Comparison of ENCODE assay signal across 9 mouse cellular contexts in the genomic region with DNA sequence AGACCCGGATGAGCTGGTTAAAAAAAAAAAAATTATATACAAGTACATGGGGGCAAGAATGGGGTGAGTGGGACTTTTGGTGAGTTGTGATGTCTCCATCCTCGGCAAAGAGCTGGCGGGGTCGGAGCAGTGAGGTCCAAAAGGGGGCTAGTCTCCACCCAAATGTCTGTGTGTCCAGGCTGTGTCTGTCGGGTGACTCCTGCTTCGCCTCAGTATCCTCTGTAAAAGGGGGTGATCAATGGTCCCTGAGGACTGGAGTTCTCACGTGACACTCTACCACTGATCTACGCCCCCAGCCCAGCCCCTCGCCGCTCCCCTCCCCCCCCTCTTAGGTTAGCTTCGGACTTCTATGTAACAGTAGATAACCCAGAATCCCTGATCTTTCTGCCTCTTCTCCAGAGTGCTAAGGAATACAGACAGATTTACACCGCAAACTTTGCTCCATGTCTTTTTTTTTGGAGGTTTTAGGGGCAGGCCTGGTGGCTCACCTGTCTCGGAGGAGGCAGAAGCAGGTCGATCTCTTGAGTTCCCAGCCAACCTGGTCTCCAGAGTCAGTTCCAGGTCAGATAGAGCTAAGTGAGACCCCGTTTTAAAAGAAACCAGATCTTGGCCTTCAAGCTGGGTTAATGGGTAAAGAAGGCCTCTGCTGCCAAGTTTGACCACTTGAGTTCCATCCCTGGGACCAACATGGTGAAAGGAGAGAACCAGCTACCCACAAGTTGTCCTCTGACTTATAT. TPM values are rescaled to one million over a fixed set of nuclear protein-coding genes. Genes with fewer than 3 reads are reported as not detected.
DNase-seq lines count a peak whose midpoint lies in the region; ATAC-seq and TF ChIP-seq lines count a peak whose summit lies in the region.
"Had no signal": no experiment of that assay in that cellular context is flagged by ENCODE, and none has a peak within 500 bp of the region (broad histone marks: within the 10 kb centered on the region; RNA-seq: fewer than 3 reads in every experiment).

No protein-coding gene starts in this region.

- no peak for TF ChIP-seq CTCF in kidney, postnatal 0 days (IDR thresholded peaks at IDR 0.05; ENCODE audit: low read depth)
- TF ChIP-seq CTCF in hindbrain, postnatal 0 days (IDR thresholded peaks at IDR 0.05; ENCODE audit: low read depth): no peak
- no peak for TF ChIP-seq CTCF in midbrain, postnatal 0 days (IDR thresholded peaks at IDR 0.05)
- TF ChIP-seq CTCF in lung, adult 2 months (IDR thresholded peaks at IDR 0.05; ENCODE audit: insufficient read depth, low read length): no peak

- peak overlapping the region; percentile 60; the same call in 1 of the 2 replicates for H3K9ac ChIP-seq in kidney, postnatal 0 days (ENCODE audit: low read depth, low read length)
- peak overlapping the region; percentile 60 for H3K9ac ChIP-seq in embryonic facial prominence, embryonic 12.5 days
- H3K9ac ChIP-seq in hindbrain, postnatal 0 days (replicated peaks; ENCODE audit: low read length): peak overlapping the region; percentile 58
- peak overlapping the region; percentile 71; the same call in 1 of the 2 replicates for H3K9ac ChIP-seq in midbrain, postnatal 0 days (replicated peaks; ENCODE audit: low read length, poor library complexity, severe bottlenecking)

- H3K36me3 ChIP-seq in kidney, postnatal 0 days (ENCODE audit: insufficient read depth, low read length): peaks cover 19% of the 10 kb centered on the region
- H3K36me3 ChIP-seq in embryonic facial prominence, embryonic 12.5 days: peaks cover 24% of the 10 kb centered on the region
- H3K36me3 ChIP-seq in hindbrain, postnatal 0 days (ENCODE audit: insufficient read depth, low read length): peaks cover 23% of the 10 kb centered on the region
- H3K36me3 ChIP-seq in midbrain, postnatal 0 days (ENCODE audit: insufficient read depth, low read length): peaks cover 16% of the 10 kb centered on the region

- no peak for TF ChIP-seq POLR2A in lung, adult 2 months (IDR thresholded peaks at IDR 0.05; ENCODE audit: borderline replicate concordance, extremely low read depth, low read depth, low read length)

- H3K27me3 ChIP-seq in kidney, postnatal 0 days (ENCODE audit: insufficient read depth, low read length): no peaks in the 10 kb centered on the region
- peaks cover 6% of the 10 kb centered on the region; the same call in 1 of the 2 replicates for H3K27me3 ChIP-seq in embryonic facial prominence, embryonic 12.5 days
- H3K27me3 ChIP-seq in hindbrain, postnatal 0 days (ENCODE audit: insufficient read depth, low read length): no peaks in the 10 kb centered on the region
- H3K27me3 ChIP-seq in midbrain, postnatal 0 days (ENCODE audit: insufficient read depth, low read length): no peaks in the 10 kb centered on the region

- 58% methylated on average over 15 of the region's 15 CpGs for WGBS in kidney, postnatal 0 days
- 51% methylated on average over 15 of the region's 15 CpGs for WGBS in embryonic facial prominence, embryonic 12.5 days
- WGBS in hindbrain, postnatal 0 days: 57% methylated on average over 15 of the region's 15 CpGs
- 63% methylated on average over 15 of the region's 15 CpGs for WGBS in midbrain, postnatal 0 days
- WGBS in lung, adult 2 months: 71% methylated on average over 15 of the region's 15 CpGs

- peak overlapping the region; percentile 90 for H3K27ac ChIP-seq in kidney, postnatal 0 days
- peak overlapping the region; percentile 92 for H3K27ac ChIP-seq in embryonic facial prominence, embryonic 12.5 days
- H3K27ac ChIP-seq in hindbrain, postnatal 0 days: peak overlapping the region; percentile 92
- 0 out of 2 replicates have a peak overlapping the region, but pooled peaks have one; percentile 92 for H3K27ac ChIP-seq in midbrain, postnatal 0 days (ENCODE audit: low read depth, low read length)

- no peak for ATAC-seq in kidney, postnatal 0 days (replicated peaks; ENCODE audit: low FRiP score, low read depth)
- ATAC-seq in embryonic facial prominence, embryonic 12.5 days (ENCODE audit: insufficient number of reproducible peaks, insufficient read depth, low FRiP score, low TSS enrichment): no peak
- no peak for ATAC-seq in hindbrain, postnatal 0 days
- no peak for ATAC-seq in midbrain, postnatal 0 days (ENCODE audit: low FRiP score)

- peak overlapping the region; percentile 64 for H3K4me2 ChIP-seq in kidney, postnatal 0 days (ENCODE audit: low read length)
- peak overlapping the region; percentile 62 for H3K4me2 ChIP-seq in embryonic facial prominence, embryonic 12.5 days (replicated peaks)
- H3K4me2 ChIP-seq in hindbrain, postnatal 0 days (ENCODE audit: low read depth, low read length): peak overlapping the region; percentile 60
- peak overlapping the region; percentile 58 for H3K4me2 ChIP-seq in midbrain, postnatal 0 days (ENCODE audit: low read depth, low read length, poor library complexity, severe bottlenecking)

- DNase-seq in kidney, postnatal 0 days (ENCODE audit: low spot score): no peak
- no peak for DNase-seq in kidney, postnatal 10 days
- DNase-seq in hindbrain, postnatal 0 days (ENCODE audit: low spot score): no peak
- DNase-seq in midbrain, postnatal 0 days (ENCODE audit: low spot score): no peak
- no peak for DNase-seq in right cerebral cortex, postnatal 14 days
- DNase-seq in lung, adult 2 months: no peak
- no peak for DNase-seq in urinary bladder, postnatal 10 days (ENCODE audit: low spot score)
- DNase-seq: layer of hippocampus, postnatal 36 days had no signal

- peaks cover 32% of the 10 kb centered on the region for H3K4me1 ChIP-seq in kidney, postnatal 0 days (replicated peaks; ENCODE audit: insufficient read depth, low read length)
- H3K4me1 ChIP-seq in embryonic facial prominence, embryonic 12.5 days: peaks cover 26% of the 10 kb centered on the region
- H3K4me1 ChIP-seq in hindbrain, postnatal 0 days (ENCODE audit: insufficient read depth, low read length): 0 out of 2 replicates have a peak, but pooled peaks cover 8% of the 10 kb centered on the region
- peaks cover 6% of the 10 kb centered on the region; the same call in 1 of the 2 replicates for H3K4me1 ChIP-seq in midbrain, postnatal 0 days (ENCODE audit: insufficient read depth, low read length)
- H3K4me1 ChIP-seq in lung, adult 2 months (ENCODE audit: control insufficient read depth, insufficient read depth, low read length): peaks cover 10% of the 10 kb centered on the region

- H3K9me3 ChIP-seq in kidney, postnatal 0 days (replicated peaks; ENCODE audit: low read length): no peaks in the 10 kb centered on the region
- no peaks in the 10 kb centered on the region for H3K9me3 ChIP-seq in embryonic facial prominence, embryonic 12.5 days
- H3K9me3 ChIP-seq in hindbrain, postnatal 0 days (ENCODE audit: low read length): no peaks in the 10 kb centered on the region
- H3K9me3 ChIP-seq in midbrain, postnatal 0 days (ENCODE audit: low read length): no peaks in the 10 kb centered on the region

- no peak overlapping the region; the same call in 1 of the 2 replicates for H3K4me3 ChIP-seq in kidney, postnatal 0 days (replicated peaks; ENCODE audit: low read depth, low read length)
- peak overlapping the region; percentile 91; the same call in 1 of the 2 replicates for H3K4me3 ChIP-seq in embryonic facial prominence, embryonic 12.5 days
- peak overlapping the region; percentile 95 for H3K4me3 ChIP-seq in hindbrain, postnatal 0 days (ENCODE audit: low read length)
- no peak overlapping the region for H3K4me3 ChIP-seq in midbrain, postnatal 0 days (ENCODE audit: low read depth, low read length)
- H3K4me3 ChIP-seq in lung, adult 2 months (replicated peaks; ENCODE audit: extremely low read depth, low read depth, low read length): no peak overlapping the region

RNA-seq across cellular contexts. Expression of a gene that starts 1.4 kb away (rescaled TPM):
- 1,804 and 1,959 TPM in 2 replicates for polyA plus RNA-seq in kidney, postnatal 0 days (2015; fragmentation: Nextera tagmentation; extraction: Ambion mirVana)
- 1,339 and 1,342 TPM in 2 replicates for polyA plus RNA-seq in embryonic facial prominence, embryonic 12.5 days (2016; fragmentation: Nextera tagmentation; extraction: Ambion mirVana)
- 1,377 and 1,807 TPM in 2 replicates for total RNA-seq in hindbrain, postnatal 0 days (2014; rRNA removed)
- polyA plus RNA-seq in hindbrain, postnatal 0 days (2015; fragmentation: Nextera tagmentation; extraction: Ambion mirVana): 800 and 828 TPM in 2 replicates
- 1,048 and 1,621 TPM in 2 replicates for total RNA-seq in midbrain, postnatal 0 days (2014; rRNA removed)
- polyA plus RNA-seq in midbrain, postnatal 0 days (2015; fragmentation: Nextera tagmentation; extraction: Ambion mirVana): 667 and 701 TPM in 2 replicates
- 1,255 and 1,630 TPM in 2 replicates for polyA plus RNA-seq in lung, adult 2 months (2012; rRNA removed)

RNA-seq across cellular contexts. Expression of a gene that starts 5.7 kb away (rescaled TPM):
- 1,486 and 1,553 TPM in 2 replicates for polyA plus RNA-seq in kidney, postnatal 0 days (2015; fragmentation: Nextera tagmentation; extraction: Ambion mirVana)
- polyA plus RNA-seq in embryonic facial prominence, embryonic 12.5 days (2016; fragmentation: Nextera tagmentation; extraction: Ambion mirVana): 1,448 and 1,491 TPM in 2 replicates
- 743 and 824 TPM in 2 replicates for total RNA-seq in hindbrain, postnatal 0 days (2014; rRNA removed)
- polyA plus RNA-seq in hindbrain, postnatal 0 days (2015; fragmentation: Nextera tagmentation; extraction: Ambion mirVana): 768 and 794 TPM in 2 replicates
- 1,069 and 1,136 TPM in 2 replicates for total RNA-seq in midbrain, postnatal 0 days (2014; rRNA removed)
- 671 and 697 TPM in 2 replicates for polyA plus RNA-seq in midbrain, postnatal 0 days (2015; fragmentation: Nextera tagmentation; extraction: Ambion mirVana)
- 125 and 221 TPM in 2 replicates for polyA plus RNA-seq in lung, adult 2 months (2012; rRNA removed)

RNA-seq across cellular contexts. Expression of a gene that starts 6.1 kb away (rescaled TPM):
- polyA plus RNA-seq in kidney, postnatal 0 days (2015; fragmentation: Nextera tagmentation; extraction: Ambion mirVana): 0.83 and 1.3 TPM in 2 replicates
- 0.22 and 0.27 TPM in 2 replicates for polyA plus RNA-seq in embryonic facial prominence, embryonic 12.5 days (2016; fragmentation: Nextera tagmentation; extraction: Ambion mirVana)
- total RNA-seq in hindbrain, postnatal 0 days (2014; rRNA removed): not detected in 2 replicates
- 0.15 TPM in 1 of 2 replicates, not detected in the other for polyA plus RNA-seq in hindbrain, postnatal 0 days (2015; fragmentation: Nextera tagmentation; extraction: Ambion mirVana)
- total RNA-seq in midbrain, postnatal 0 days (2014; rRNA removed): 2.0 TPM in 1 of 2 replicates, not detected in the other
- 0.39 TPM in 1 of 2 replicates, not detected in the other for polyA plus RNA-seq in midbrain, postnatal 0 days (2015; fragmentation: Nextera tagmentation; extraction: Ambion mirVana)
- 3.1 TPM in 2 replicates for polyA plus RNA-seq in lung, adult 2 months (2012; rRNA removed)

RNA-seq across cellular contexts. Expression of a gene that starts 6.3 kb away (rescaled TPM):
- 2.2 and 2.4 TPM in 2 replicates for polyA plus RNA-seq in kidney, postnatal 0 days (2015; fragmentation: Nextera tagmentation; extraction: Ambion mirVana)
- 0.67 and 1.1 TPM in 2 replicates for polyA plus RNA-seq in embryonic facial prominence, embryonic 12.5 days (2016; fragmentation: Nextera tagmentation; extraction: Ambion mirVana)
- 5.8 and 8.0 TPM in 2 replicates for total RNA-seq in hindbrain, postnatal 0 days (2014; rRNA removed)
- 2.1 and 3.0 TPM in 2 replicates for polyA plus RNA-seq in hindbrain, postnatal 0 days (2015; fragmentation: Nextera tagmentation; extraction: Ambion mirVana)
- 3.4 and 7.8 TPM in 2 replicates for total RNA-seq in midbrain, postnatal 0 days (2014; rRNA removed)
- 1.3 and 1.7 TPM in 2 replicates for polyA plus RNA-seq in midbrain, postnatal 0 days (2015; fragmentation: Nextera tagmentation; extraction: Ambion mirVana)
- polyA plus RNA-seq in lung, adult 2 months (2012; rRNA removed): 151 and 195 TPM in 2 replicates

RNA-seq across cellular contexts. Expression of a gene that starts 24.2 kb away (rescaled TPM):
- polyA plus RNA-seq in kidney, postnatal 0 days (2015; fragmentation: Nextera tagmentation; extraction: Ambion mirVana): 81.3 and 88.6 TPM in 2 replicates
- polyA plus RNA-seq in embryonic facial prominence, embryonic 12.5 days (2016; fragmentation: Nextera tagmentation; extraction: Ambion mirVana): 90.4 and 93.0 TPM in 2 replicates
- 119 and 124 TPM in 2 replicates for total RNA-seq in hindbrain, postnatal 0 days (2014; rRNA removed)
- polyA plus RNA-seq in hindbrain, postnatal 0 days (2015; fragmentation: Nextera tagmentation; extraction: Ambion mirVana): 79.3 and 80.5 TPM in 2 replicates
- total RNA-seq in midbrain, postnatal 0 days (2014; rRNA removed): 104 and 124 TPM in 2 replicates
- 77.1 and 81.6 TPM in 2 replicates for polyA plus RNA-seq in midbrain, postnatal 0 days (2015; fragmentation: Nextera tagmentation; extraction: Ambion mirVana)
- polyA plus RNA-seq in lung, adult 2 months (2012; rRNA removed): 46.9 and 50.1 TPM in 2 replicates

Comparison
In these comparisons a context has a peak if more than half of its experiments do, and no peak if none do; other contexts are left out.
1. H3K4me3 ChIP-seq: peak in embryonic facial prominence, embryonic 12.5 days (single experiment) and hindbrain, postnatal 0 days (single experiment); none in kidney, postnatal 0 days (single experiment), midbrain, postnatal 0 days (single experiment) and lung, adult 2 months (single experiment).
2. Peak in every context shown above with its lines, with median percentiles within 50 percentile points of each other: H3K27ac ChIP-seq, H3K4me2 ChIP-seq and H3K9ac ChIP-seq.